Mouse (Mus musculus) forelimb bud, embryonic 11.5 days (tissue): ENCODE data around the gene Fgr.

ENCODE experiments used
- DNase-seq: peaks from one replicate; pipeline ENCODE4 v3.0.0-alpha.2; 2012; ENCODE audit warnings: low read depth, low spot score

Gene Fgr

DNA sequence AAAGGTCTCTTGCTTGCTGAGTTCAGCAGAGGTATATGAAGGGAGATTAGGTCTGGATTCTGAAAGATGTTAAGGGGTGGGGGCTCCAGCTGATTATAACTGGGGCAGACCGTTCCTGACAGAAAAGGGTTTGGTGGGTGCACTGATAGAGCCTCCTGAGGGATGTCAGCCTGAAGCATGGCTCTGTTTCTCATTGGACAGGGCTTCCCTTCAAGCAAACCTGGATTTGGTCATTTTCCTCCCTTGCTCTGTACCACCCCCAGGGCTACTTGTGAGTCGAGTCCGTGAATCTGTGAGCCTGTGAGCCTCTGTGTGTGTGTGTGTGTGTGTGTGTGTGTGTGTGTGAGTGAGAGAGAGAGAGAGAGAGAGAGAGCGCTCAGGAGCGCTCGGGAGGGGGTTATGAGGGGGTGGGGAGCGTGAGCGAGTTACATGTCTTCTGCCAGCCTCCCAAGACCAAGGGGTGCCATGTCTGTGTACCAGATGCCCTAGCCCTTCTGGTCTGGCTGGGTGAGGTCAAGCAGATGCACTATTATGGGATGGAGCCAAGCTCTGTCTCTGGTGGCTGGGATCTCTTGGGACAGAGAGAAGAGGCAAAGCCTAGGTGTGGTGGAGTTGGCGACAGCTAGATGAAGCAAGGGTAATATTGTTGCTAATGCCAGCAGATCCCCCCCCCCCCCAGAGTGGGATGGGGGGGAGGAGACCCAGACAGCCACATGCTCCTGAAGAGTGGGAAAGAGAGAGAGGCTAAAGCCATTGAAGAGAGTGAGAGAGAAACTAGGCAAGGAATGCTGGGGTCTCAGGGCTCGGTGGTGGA is 41.2 kb downstream of the Fgr start:
- DNase-seq, result no peak

DNA sequence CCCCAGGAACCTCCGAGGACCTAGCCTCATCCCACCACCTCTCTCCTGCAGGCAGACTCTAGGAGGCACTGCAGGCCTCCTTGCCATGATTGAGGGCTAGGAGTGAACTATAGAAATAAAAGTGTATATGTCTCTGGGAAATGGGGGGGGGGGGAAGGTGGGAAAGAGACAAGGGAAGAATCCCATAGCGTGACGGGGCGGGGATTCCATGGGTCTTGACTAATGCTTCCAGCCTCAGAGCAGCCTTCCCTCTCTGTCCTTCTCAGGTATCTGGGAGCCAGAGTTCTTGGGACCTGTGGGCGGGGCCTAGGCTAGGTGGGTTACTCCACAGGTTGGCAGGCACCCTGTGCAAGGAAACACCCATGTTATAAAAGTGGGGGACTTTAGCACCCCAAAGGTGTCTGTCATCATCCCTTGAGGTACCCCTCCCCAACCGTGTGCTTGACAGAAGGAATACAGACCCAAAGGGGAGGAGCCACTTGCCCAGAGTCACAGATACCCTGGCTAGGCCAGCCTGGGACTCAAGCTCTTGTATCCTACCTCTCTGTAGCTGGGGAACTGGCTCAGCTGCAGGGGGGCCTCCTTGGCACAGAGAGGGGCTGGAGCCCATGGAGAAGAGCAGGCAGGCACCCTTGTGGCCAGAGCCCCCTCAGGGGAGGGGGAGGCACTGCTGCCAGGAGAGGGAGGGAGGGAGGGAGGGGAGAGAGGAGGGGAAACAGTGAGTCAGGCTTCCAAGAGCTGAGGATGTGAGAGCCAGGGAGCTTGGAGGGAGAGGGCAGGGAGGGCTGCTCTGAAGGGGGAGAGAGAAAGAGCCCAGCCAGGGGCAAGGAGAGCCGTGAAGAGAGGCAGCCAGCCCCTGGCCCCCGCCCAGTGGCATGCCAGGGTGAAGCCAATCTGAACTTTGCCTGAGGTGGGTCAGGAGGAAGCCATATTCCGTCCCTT is 42.1 kb downstream of the Fgr start:
- DNase-seq, result no peak

DNA sequence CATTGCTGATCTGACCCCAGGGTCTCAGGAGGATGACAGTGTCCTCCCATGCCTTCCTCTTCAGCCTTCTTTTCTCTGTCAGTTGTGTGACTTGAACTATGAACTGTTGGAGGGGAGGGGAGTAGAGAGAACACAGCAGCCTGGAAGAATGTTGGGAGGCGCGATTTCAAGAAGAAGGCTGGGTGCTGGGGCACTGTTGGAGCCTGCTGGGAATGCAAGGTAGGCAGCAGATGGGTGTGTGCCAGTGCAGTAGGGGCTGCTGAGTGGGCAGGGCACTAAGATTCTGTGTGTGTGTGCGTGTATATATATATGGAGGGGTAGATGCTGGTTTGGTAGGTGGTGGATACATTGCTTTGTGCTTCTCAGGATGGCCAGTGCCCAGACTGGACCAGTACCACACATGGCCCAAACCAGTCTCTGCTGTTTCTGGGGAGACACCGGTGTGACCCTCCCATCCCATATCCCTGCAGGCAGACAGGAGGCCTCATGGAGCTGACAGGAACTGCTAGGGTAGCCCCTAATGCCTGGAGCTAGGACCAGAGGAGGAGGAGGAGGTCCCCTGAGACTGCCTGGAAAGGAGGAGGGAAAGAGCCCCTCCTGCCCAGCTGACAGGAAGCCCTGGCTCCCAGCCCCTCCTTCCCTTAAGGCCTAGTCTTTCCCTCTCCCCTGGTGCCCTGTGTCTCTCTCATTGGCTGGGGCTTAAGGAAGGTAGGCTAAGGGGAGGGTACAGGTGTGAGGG is 43.0 kb downstream of the Fgr start:
- DNase-seq, result no peak

DNA sequence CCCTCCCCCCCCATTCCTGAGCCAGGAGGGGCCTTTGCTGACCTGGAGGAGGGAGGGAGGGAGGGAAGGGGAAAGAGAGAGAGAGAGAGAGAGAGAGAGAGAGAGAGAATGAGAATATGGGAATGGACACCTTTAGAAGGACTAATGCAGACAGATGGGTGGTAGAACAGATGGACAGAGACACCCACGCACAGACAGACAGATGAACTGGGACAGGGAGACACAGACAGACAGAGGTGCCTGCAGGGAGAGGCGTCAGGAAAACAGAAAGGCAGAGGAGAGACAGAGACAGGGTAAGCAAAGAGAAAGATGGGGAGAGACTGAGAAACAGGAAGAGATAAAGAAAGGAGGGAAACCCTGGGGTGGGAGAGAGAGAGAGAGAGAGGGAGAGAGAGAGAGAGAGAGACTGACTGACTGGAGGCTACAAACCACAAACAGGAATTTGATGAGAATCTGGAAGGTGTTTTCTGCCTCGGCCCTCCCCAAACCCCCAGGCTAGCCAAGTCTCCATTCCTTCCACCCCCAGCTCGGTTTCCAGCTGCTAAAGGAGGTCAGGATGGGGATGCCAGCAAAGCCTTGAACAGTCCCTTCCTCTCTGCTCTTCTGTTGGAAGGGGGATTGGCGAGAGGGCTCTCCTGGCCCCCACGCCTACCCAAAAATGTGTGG is 43.8 kb downstream of the Fgr start:
- no peak for DNase-seq

DNA sequence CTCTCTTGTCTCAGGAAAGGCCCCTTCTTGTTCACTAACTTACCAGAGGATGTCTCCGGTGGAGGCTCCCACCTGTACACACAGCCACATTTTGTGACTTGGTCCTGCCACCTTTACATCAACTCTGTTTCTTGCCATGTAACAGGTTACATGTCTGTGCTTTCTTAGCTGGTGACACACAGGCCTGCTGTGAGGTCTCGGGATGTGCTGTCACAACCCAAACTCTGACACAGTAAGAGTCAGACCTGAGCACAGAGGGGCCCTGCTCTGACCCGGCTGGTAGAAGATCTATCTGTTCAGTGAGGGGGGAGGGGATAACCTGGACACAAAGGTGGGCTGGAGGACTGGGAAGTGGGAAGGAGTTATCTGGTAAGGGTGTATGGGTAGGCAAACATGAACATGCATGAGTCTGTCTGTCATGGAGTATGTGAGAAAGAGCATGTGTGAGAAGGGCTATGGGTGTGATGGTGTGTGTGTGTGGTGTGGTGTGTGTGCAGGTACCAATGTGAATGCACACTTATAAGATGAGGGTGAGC is 44.4 kb downstream of the Fgr start:
- no peak for DNase-seq

DNA sequence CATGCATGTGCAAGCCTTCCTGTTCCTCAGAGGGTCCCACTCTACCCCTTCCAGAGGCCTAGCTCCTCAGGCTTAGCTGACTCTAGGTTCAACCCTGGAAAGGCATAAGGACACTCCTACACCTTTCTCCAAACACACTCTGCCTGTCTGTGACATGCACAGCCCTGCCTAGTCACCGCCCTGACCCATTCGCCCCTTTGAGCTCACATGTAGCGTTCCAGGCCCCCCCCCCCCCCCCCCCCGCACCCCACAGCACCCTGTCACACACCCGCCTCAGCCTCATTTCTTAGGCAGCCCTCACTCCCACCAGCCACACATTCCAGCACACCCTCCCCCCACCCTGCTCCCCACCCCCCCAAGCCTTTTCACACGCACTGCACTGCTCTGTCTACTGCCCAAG is 46.8 kb downstream of the Fgr start:
- DNase-seq, result no peak

DNA sequence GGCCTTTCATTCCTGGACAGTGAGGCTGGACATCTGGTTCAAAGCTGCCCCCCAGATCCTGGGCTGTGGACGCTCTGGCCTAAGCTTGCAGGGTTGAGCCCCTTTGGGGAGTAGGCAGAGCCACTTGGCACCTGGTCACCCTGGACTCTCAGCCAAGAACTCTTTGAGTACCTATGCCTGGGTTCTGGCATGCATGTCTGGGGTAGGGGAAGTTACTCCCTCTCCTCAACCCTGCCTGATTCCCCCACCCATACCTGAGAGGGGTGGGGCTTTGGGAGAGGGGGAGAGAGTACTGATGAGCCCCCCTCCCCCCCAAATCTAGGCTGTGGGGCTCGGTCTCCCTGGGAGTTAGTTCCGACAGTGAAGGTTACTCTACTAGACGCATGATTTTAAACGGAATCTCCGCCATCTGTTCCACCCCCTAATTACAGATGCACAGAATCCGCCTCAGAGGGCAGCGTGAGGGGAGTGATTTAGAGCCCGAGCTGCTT is 47.3 kb downstream of the Fgr start:
- DNase-seq, result no peak

DNA sequence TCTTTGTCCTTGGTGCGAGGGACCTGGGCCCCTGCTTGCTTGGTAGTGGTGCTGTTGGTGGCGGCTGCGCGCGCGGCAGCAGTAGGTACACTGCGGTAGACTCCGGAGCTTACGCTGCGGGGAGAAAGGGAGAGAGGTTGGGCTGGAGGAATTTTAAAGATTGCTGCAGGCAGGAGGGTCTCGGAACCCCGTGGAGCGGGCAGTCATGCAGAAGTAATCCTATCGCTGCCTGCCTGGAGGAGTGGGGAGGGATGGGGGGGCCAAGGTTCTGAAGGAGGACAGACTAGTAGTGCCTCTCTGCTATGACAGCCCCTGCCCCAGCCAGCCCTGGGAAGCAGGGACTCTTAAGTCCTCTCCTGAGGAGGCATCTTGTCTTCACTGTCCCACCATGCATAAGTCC is 48.3 kb downstream of the Fgr start:
- no peak for DNase-seq

DNA sequence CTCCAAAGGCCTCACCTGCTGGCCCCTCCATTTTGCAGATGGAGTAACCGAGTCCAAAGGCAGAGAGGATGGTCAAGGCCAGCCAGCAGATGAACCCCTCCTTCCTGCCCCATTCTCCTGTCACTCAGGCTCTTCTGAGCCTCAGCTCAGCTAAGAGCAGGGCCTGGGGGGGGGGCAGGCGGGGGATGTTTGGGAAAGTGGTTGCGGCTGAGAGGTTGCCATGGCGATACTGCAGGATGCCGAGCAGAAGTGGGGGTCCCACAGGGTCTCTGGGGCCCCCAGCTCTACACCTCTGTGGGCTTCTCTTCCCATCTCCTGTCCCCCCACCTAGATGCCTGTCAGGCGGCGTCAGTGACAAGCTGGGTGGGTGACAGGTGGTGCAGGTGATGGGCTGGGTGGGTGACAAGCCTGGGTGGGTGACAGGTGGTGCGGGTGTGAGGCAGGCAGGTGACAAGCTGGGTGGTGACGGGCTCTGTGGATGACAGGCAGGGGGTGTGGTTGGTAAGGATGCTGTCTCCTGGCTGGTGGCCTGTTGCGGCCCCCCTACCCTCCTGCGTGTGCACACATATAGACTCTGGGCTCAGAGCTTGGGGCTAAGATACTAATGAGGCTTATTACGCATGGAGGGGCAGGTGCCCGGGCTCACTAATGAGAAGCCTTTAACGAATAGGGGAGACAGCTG is 49.2 kb downstream of the Fgr start:
- DNase-seq, result no peak

DNA sequence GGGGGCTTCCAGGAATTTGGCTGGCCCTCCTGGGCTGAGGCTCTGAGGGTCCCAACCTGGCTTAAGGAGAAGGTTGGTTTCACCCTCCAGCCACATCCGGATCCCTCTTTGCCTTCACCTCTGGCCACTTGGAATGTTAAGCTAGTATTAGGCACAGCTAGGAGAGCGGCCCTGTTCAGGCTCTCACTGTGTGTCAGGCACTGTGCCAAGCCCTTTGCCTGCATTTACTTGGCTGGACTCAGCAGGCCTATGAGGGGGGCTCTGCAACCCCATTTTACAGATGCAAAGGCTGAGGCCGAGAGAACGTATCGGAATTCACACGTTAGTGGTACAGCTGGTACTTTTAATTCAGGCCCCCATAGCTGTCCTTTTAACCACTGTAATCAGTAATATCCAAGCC is 49.7 kb downstream of the Fgr start:
- DNase-seq, result no peak

DNA sequence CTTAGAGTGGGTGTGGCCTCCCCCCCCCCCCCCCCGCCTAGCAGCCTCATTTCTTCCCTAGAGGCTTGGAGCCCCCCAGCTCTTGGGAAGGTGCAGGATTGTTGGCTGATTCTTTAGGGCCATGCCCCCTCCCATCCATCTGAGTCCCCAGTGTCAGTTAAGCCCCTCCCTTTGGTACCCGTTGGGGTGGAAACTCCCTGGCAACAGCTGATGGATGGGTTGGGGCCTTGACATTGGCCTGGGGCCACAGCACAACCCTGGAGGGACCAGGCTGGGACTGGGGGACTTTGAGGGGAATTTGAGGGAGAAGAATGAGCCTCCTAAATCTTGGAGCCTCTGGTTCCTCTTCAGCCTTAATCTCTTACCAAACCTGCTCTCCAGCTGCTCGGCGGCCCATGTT is 50.5 kb downstream of the Fgr start:
- DNase-seq, result no peak

DNA sequence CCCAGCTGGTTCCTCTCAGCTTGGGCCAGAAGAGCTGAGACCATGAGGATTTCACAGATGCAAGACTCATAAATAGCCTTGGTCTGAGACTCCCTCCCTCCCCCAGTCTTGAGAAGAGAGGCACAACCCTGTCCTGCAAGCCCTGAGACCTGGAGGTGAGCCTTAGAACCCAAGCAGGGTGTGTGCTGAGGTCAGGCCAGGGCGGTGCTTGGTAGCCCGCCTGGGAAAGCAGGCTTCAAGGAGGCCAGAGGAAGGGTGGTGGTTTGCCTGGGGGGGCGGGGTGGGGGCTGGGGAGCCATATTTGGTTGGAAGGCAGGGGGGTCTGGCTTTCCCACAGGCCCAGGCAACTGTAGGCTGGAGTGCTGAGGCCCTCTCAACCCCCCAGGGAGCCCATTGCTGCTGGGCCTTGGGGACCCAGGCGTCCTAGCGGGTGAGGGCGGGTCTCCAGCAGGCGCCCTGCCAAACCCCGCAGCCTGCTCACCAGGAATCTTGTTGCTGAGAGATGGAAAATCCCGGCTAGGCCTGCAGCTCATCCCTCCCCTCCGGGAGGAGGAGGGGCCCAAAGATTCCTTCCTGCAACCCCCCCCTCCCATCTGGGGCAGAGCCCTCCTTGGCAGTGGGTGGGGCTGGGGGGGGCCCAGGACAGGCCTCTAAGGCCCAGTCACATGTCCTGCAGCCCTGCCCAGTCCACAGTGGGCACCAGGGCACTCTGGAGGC is 51.2 kb downstream of the Fgr start:
- DNase-seq, result no peak

DNA sequence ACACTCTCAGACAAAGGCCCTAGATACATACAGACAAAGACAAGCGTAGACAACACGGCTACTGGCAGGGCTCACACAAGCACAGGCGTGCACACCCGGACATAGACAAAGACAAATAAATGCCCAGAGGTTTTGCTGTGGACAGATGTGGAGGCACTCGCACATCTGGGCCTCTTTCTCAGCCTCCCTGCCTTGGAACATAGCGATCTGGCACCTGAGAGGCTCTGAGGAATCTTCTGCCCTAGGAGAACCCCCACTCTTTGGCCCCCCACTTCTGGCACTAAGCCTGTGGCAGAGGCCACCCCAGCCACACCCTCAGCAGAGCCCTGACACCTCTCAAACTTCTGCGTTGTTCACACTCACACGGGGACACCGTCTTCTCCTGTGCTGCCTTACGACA is 52.4 kb downstream of the Fgr start:
- DNase-seq, result no peak

DNA sequence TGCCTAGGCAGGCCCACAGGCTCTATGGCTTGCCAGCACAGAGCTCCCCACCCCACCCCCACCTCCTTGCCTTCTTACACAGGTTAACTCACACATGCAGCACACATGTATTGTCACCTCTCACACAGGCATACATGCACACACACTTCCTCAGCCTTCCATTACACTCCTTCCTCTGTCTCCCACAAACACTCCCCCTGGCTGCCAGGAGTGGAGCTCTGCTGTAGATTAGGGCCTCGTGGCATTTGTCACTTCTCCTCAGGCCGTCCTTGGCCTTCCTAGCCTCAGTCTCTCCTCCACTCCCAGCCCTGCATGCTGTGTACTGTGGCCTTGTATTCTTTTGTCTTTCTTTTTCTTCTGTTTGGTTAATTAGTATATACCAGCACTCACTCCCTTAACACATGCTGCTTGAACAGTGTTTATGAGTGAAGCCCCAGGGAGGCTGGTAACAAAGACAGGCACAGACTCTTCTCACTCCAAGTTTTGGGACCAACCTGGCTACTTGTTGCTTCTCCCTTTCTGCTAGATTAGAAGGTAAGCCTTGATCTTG is 53.0 kb downstream of the Fgr start:
- no peak for DNase-seq

DNA sequence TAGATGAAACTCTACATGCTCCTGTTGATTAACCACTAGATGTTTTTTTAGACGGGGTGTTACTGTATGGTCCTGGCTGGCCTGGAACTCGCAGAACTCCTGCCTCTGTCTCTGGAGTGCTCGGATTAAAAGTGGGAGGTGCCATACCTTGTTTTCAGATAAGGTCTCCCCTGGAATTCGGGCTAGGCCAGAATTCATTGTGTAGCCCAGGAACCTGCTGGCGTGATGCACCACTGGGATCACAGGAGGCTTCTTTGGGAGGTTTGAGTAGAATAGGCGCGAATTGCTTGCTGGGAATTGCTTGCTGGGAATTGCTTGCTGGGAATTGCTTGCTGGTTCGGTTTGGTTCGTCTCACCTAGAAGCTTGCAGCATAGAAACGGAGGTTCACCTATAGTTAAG is 53.8 kb downstream of the Fgr start:
- DNase-seq, result no peak

DNA sequence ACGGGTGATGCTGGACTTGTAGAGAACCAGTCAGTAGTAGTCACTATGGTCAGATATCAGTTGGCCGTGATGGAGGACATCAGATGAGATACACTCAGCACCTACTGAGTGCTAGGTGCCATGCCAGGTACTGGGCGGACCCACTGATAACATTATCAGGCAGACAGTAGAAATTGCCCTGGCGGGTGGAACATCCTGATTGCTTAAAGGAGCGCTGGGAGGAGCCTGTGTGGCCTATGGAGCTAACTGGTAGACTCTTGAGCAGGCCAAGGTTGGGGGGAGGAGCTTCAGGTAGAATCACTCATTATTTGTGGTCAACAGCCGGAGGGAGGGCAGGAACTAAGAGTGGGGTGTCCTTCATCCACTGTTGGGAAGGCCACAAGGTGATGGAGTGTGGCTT is 54.3 kb downstream of the Fgr start:
- no peak for DNase-seq

DNA sequence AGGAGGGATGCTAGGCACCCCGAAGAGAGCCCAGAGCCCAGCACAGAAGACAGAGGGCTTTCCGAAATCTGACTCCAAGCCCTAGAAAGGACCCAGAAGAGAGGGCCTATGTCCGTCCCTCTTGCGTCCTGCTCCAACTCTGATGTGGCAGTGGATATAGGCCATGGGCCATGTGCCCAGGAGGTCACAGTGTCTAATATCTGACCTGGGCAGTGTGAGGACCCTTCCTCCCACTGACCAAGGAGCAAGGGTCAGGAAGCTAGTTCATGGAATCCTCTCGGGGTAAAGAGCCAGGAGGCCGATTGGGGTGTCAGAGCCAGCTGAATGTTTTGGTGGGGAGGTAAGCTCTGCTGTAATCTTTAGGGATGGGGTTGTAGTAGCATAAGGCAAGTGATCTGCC is 55.0 kb downstream of the Fgr start:
- DNase-seq, result no peak

DNA sequence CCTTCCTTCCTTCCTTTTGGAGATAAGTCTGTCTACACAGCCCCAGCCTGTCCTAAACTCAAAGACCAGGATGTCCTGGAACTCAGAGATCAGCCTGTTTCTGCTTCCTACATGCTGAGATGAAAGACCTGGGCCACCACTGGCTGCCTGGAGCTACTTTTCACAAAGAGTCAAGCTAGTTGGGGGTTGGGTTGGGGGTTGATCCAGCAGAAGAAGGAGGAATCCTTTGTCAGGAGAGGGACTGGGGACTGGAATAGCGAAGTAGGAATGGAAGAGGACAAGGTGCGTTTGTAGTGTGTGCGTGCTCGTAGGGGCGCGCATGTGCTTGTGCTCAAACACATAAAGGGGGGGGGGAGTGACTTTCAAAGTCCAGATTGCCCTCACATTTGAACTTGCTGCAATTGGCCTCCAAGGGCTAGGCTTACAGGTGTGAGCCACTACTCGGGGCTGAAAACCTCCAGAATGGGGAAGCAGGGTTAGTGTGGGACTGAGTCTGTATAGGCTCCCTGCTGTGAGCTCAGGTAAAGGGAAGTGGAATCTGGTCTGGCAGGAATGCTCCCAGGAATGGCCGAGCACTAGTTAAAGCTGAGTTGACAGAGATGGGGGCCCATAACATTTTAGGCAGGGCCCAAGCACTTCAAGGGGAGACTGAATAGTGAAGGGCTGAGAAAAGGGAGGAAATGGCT is 58.7 kb downstream of the Fgr start:
- no peak for DNase-seq

DNA sequence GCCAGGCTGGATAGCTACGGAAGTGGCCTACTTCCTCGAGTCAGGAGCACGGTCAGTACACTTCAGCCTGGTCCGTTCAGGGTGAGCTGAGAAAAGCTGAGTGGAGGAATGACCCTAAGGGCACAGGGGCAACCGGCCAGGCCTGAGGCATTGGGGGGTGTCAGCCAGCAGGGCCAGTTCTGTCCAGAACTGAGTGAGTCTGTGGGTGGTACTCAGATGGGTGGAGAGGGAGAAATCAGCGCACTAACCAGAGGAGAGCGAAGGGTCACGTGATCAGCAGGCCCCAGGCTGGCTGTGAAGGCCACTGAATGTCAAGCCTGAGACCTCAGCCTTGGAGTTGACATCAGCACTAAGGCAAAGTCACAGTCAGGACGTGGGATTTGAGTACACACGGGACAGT is 60.6 kb downstream of the Fgr start:
- no peak for DNase-seq
